Mouse (Mus musculus) C2C12 (cell line): ENCODE measurements around the gene Klrc2.
"Not testable (repeated sequence)": the region's sequence is repeated elsewhere in the genome, so short reads cannot be mapped to it uniquely, and the experiment has no call there.

Source experiments
- CEBPB ChIP-seq: IDR thresholded peaks from one replicate; pipeline ENCODE4 v1.6.1; 2011; ENCODE audit warnings: low read depth, mild to moderate bottlenecking, control low read depth, moderate library complexity
- CTCF ChIP-seq: IDR thresholded peaks from one replicate; pipeline ENCODE4 v1.5.1; 2011; ENCODE audit not compliant: control insufficient read depth, insufficient read depth, insufficient read length
- FOSL1 ChIP-seq: IDR thresholded peaks from one replicate; pipeline ENCODE4 v1.8.0; 2011; ENCODE audit warnings: mild to moderate bottlenecking, low read length; ENCODE audit not compliant: poor library complexity, insufficient read depth, severe bottlenecking
- MAX ChIP-seq: IDR thresholded peaks from one replicate; pipeline ENCODE4 v1.6.1; 2011; ENCODE audit warnings: mild to moderate bottlenecking, control low read depth
- MYOD1 ChIP-seq: IDR thresholded peaks from one replicate; pipeline ENCODE4 v1.6.1; 2011; ENCODE audit warnings: low read depth; ENCODE audit not compliant: control insufficient read depth, insufficient read length
- MYOG ChIP-seq: IDR thresholded peaks from one replicate; pipeline ENCODE4 v1.6.1; 2011; ENCODE audit not compliant: control insufficient read depth, insufficient read length; ENCODE audit errors: extremely low read depth
- USF1 ChIP-seq: IDR thresholded peaks from one replicate; pipeline ENCODE4 v1.6.1; 2011; ENCODE audit warnings: low read depth, mild to moderate bottlenecking, control low read depth, moderate library complexity

DNA sequence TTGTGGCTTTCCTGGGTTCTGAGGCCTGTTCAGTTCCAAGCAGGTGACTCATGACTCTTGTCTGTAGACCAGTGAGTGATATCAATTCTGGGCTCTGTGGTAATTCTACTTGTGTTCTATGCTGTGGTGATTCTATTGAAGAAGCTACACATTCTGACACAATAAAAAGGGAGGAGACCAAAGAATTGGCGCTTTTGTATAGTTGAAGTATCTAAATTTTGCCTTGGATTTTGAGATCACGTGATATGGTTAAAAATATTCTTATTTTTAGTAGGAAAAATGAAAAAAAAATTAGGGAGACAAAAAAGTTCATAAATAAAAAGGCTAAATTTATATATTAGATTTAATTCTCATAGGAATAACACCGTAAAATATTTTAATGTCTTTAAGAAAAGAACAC, 17.3 kb downstream of the Klrc2 start, which contains the start of gene Klrc3:
- TF ChIP-seq USF1, CTCF, MAX, CEBPB, MYOD1, FOSL1, MYOG: not testable (repeated sequence)
